Mouse (Mus musculus) forebrain, embryonic 14.5 days (tissue): ENCODE measurements around the gene Apba1. TPM values are rescaled to one million over a fixed set of nuclear protein-coding genes. Genes with fewer than 3 reads are reported as not detected.

Experiments used
- ATAC-seq: fragments of 200-750 bp; cut with Nextera tagmentation; 2 replicates; pipeline ENCODE4 v1.8.0; 2017; ENCODE audit warnings: mild to moderate bottlenecking, moderate library complexity
- DNase-seq: peaks from one replicate; pipeline ENCODE4 v3.0.0-alpha.2; 2015; ENCODE audit warnings: low spot score
- H3K27ac ChIP-seq: fragments of 300-500 bp; sonication (generic); 2 replicates; pipeline ENCODE4 v1.5.1; 2014; ENCODE audit warnings: low read depth, mild to moderate bottlenecking, control low read depth, low read length, moderate library complexity
- H3K27me3 ChIP-seq: fragments of 300-500 bp; sonication (generic); replicated peaks from 2 replicates; pipeline ENCODE4 v1.6.1; 2014; ENCODE audit warnings: low read length, control low read depth, mixed read lengths; ENCODE audit not compliant: control insufficient read depth, insufficient read depth
- H3K36me3 ChIP-seq: fragments of 300-500 bp; sonication (generic); 2 replicates; pipeline ENCODE4 v1.6.1; 2014; ENCODE audit warnings: low read length, control low read depth; ENCODE audit not compliant: control insufficient read depth, insufficient read depth
- H3K4me1 ChIP-seq: fragments of 300-500 bp; sonication (generic); 2 replicates; pipeline ENCODE4 v1.6.1; 2014; ENCODE audit warnings: antibody characterized with exemption, low read length, control low read depth; ENCODE audit not compliant: control insufficient read depth, insufficient read depth
- H3K4me2 ChIP-seq: fragments of 300-500 bp; sonication (generic); 2 replicates; pipeline ENCODE4 v1.6.1; 2014; ENCODE audit warnings: mild to moderate bottlenecking, control low read depth, low read length
- H3K4me3 ChIP-seq: fragments of 300-500 bp; sonication (generic); 2 replicates; pipeline ENCODE4 v1.5.1; 2014; ENCODE audit warnings: low read depth, low read length, control low read depth
- H3K9ac ChIP-seq: fragments of 300-500 bp; sonication (generic); 2 replicates; pipeline ENCODE4 v1.6.1; 2014; ENCODE audit warnings: mild to moderate bottlenecking, low read length, control low read depth, moderate library complexity
- H3K9me3 ChIP-seq: fragments of 300-500 bp; sonication (generic); replicated peaks from 2 replicates; pipeline ENCODE4 v1.6.1; 2016; ENCODE audit warnings: low read length, control low read depth, mixed read lengths; ENCODE audit not compliant: control insufficient read depth
- WGBS: fragments of 180-500 bp; shearing (Covaris S2); extraction: QIAGEN DNeasy Blood & Tissue Kit; methylation state at CpG from one replicate; pipeline ENCODE4 v1.1.7; 2014; 5-methylcytosine and 5-hydroxymethylcytosine counted together
- polyA plus RNA-seq: library from polyadenylated mRNA; unstranded; fragments of >200 nt; fragmentation: Nextera tagmentation; extraction: Ambion mirVana; gene quantifications from 2 replicates; pipeline ENCODE4 v1.2.1, GENCODE M21; 2014

Apba1 gene
- polyA plus RNA-seq, 1 experiment from 2014 or later: 5.1 TPM

DNA sequence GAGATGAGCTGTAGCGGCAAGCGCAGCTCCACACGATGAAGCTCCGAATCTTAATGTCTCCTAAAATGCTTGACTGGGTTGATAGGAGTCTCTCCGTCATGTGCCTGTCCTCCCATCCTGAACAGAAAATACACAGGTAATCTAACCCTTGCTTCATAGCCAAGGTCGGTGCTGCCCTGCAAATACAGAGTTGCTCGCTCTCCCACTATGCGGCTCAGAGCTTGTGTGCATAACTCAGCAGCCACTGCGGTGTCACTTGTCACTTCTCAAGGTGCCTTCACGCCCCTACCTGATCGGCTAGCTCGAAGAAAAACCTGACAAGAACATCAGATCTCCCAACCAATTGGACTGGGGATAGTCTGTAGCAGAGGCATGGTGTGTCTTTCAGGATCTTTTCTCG lies 58.1 kb downstream of the Apba1 start:
- Histone ChIP-seq H3K9ac (no peak overlapping the region), H3K27me3 (no peaks in the 10 kb centered on the region), H3K4me2 (no peak overlapping the region), H3K4me1 (no peaks in the 10 kb centered on the region), H3K27ac (no peak overlapping the region), H3K9me3 (no peaks in the 10 kb centered on the region), H3K36me3 (no peaks in the 10 kb centered on the region), H3K4me3 (no peak overlapping the region)
- WGBS: 83% methylated on average over 13 of the region's 13 CpGs
- DNase-seq (no peak), ATAC-seq (no peak)

DNA sequence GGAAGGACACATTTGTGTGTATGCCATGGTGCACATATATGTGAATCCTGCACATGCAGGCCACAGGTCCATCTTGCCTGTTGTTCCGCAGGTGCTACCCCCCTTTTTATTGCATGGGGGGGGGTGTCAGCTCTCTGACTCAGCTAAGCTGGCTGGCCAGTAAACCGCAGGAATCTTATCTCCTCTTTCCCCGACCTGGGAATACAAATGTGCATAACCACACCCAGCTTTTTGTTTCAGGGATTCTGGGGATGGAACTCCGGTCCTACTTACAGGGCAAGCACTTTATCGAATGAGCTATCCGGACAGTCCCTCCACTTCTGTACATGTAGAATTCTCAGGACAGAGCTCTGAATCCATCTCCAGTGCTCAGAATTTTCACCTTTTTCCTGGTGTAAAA lies 58.5 kb downstream of the Apba1 start:
- H3K9ac ChIP-seq: no peak overlapping the region
- H3K9me3 ChIP-seq: no peaks in the 10 kb centered on the region
- WGBS: 81% methylated on average over 6 of the region's 6 CpGs
- DNase-seq: no peak
- no peak for ATAC-seq
- no peaks in the 10 kb centered on the region for H3K36me3 ChIP-seq
- H3K4me1 ChIP-seq: no peaks in the 10 kb centered on the region
- H3K4me3 ChIP-seq: no peak overlapping the region
- H3K27me3 ChIP-seq: no peaks in the 10 kb centered on the region
- no peak overlapping the region for H3K27ac ChIP-seq
- H3K4me2 ChIP-seq: no peak overlapping the region

DNA sequence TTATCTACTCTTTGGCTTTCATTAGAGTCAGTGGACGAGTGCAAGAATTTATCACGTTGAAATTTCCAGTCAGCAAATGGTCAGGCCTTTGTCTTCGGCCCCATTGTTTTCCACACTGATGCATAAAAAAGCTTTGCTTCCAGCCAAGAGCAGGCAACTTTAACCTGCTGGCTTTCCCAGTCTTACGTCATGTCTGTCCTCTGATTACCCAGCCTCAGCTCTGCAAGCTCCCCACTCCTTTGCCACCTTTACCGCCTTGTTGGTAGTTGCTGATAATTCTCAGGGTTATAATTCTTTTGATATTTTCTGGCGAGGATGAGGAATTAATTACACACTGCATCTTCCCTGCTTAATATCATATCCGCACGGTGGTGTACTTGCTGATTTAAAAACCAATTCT lies 61.2 kb downstream of the Apba1 start:
- H3K27ac ChIP-seq: no peak overlapping the region
- DNase-seq (no peak), ATAC-seq (no peak)
- H3K9ac ChIP-seq: no peak overlapping the region
- H3K9me3 ChIP-seq: no peaks in the 10 kb centered on the region
- H3K4me2 ChIP-seq: no peak overlapping the region
- H3K4me3 ChIP-seq: no peak overlapping the region
- no peaks in the 10 kb centered on the region for H3K4me1 ChIP-seq
- no peaks in the 10 kb centered on the region for H3K27me3 ChIP-seq
- WGBS: 63% methylated on average over 8 of the region's 8 CpGs
- no peaks in the 10 kb centered on the region for H3K36me3 ChIP-seq

DNA sequence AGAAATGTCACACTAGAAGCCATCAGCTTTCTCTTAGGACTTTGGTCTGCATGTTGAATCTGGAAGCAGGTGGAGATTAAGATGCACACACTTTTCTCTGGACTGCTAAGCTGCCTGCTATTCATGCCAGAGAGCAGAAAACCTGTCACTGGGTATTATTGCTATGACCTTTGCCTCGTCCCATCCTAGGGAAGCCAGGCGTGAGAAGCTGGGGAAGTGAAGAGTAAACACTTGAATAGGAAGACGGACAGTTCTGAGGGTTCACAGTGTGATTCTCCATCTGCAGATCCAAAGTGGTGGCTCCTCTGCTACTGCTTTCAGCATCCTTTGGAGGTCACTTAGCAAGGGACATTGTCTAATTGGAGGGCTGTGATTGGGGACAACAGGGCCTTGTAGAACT lies 63.8 kb downstream of the Apba1 start:
- ATAC-seq: no peak
- Histone ChIP-seq H3K27me3 (no peaks in the 10 kb centered on the region), H3K4me3 (no peak overlapping the region), H3K9ac (no peak overlapping the region), H3K4me2 (no peak overlapping the region), H3K36me3 (no peaks in the 10 kb centered on the region), H3K4me1 (no peaks in the 10 kb centered on the region), H3K9me3 (no peaks in the 10 kb centered on the region), H3K27ac (no peak overlapping the region)
- no peak for DNase-seq
- 67% methylated on average over 3 of the region's 3 CpGs for WGBS

DNA sequence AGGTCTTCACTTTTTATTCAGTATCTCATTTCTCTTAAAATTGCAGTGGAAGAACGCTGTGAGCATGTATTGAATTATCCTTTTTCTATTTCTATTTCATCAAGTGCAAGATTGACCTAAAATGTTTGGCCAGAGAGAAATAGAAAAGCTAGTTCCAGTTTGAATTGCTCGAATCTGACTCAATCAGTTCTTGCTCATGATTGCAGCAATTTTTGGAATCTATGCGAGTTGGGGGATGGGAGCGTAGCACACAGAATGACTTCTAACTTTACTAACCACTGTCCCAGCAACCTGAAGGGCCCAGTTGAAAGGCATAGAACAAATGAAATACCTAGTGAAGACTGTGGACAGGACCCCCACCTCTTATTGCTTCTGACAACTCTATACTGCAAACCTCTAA lies 64.8 kb downstream of the Apba1 start:
- no peaks in the 10 kb centered on the region for H3K27me3 ChIP-seq
- H3K4me3 ChIP-seq: no peak overlapping the region
- H3K9me3 ChIP-seq: no peaks in the 10 kb centered on the region
- no peaks in the 10 kb centered on the region for H3K4me1 ChIP-seq
- H3K9ac ChIP-seq: no peak overlapping the region
- 94% methylated on average over 4 of the region's 4 CpGs for WGBS
- no peak for DNase-seq
- ATAC-seq: no peak
- no peak overlapping the region for H3K4me2 ChIP-seq
- H3K27ac ChIP-seq: no peak overlapping the region
- no peaks in the 10 kb centered on the region for H3K36me3 ChIP-seq

DNA sequence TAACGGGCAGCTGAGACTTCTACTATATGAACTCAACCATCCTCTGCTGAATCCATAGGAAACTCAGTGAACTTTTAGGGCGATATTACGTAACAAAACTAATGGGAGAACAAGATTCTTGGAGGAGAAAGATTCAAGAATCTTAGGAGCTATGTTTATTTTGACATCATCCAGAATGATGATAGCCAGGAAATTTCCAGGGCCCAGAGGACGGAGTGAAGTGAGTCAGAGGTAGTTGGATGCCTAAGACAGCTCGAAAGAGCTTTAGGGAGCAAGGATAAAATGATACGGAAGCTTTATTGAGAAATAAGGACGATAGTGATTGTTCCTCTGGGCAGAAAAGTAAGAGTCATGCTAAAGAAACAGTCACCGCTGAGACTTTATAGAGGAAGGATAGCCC lies 67.6 kb downstream of the Apba1 start:
- no peak for ATAC-seq
- Histone ChIP-seq H3K9me3 (no peaks in the 10 kb centered on the region), H3K4me3 (no peak overlapping the region), H3K4me1 (no peaks in the 10 kb centered on the region), H3K27ac (no peak overlapping the region), H3K27me3 (no peaks in the 10 kb centered on the region), H3K36me3 (no peaks in the 10 kb centered on the region), H3K9ac (no peak overlapping the region), H3K4me2 (no peak overlapping the region)
- 95% methylated on average over 8 of the region's 8 CpGs for WGBS
- no peak for DNase-seq

DNA sequence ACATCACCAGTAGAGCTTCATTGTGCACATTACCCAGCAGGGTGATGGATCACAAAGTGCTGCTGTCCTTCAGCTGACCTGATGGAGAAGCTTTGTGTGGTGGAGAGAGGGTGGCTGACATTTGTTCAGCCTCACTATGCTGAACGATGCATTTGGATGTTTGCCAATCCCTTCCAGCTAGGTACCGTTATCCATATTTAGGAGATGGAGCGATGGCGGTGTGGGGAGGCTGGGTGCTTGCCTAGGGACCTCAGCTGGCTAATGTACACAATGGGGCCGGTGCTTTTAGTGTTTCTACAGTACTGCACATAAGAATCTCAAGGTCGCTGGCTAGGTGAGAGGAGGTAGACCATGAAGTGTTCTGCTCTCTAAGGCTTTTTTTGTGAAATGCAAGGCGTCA lies 72.1 kb downstream of the Apba1 start:
- WGBS: 54% methylated on average over 7 of the region's 7 CpGs
- Histone ChIP-seq H3K36me3 (no peaks in the 10 kb centered on the region), H3K4me3 (no peak overlapping the region), H3K27ac (no peak overlapping the region), H3K4me1 (peaks cover 4% of the 10 kb centered on the region; the same call in 1 of the 2 replicates), H3K9ac (no peak overlapping the region), H3K27me3 (no peaks in the 10 kb centered on the region), H3K4me2 (no peak overlapping the region), H3K9me3 (no peaks in the 10 kb centered on the region)
- ATAC-seq (no peak), DNase-seq (peak; percentile 38)

DNA sequence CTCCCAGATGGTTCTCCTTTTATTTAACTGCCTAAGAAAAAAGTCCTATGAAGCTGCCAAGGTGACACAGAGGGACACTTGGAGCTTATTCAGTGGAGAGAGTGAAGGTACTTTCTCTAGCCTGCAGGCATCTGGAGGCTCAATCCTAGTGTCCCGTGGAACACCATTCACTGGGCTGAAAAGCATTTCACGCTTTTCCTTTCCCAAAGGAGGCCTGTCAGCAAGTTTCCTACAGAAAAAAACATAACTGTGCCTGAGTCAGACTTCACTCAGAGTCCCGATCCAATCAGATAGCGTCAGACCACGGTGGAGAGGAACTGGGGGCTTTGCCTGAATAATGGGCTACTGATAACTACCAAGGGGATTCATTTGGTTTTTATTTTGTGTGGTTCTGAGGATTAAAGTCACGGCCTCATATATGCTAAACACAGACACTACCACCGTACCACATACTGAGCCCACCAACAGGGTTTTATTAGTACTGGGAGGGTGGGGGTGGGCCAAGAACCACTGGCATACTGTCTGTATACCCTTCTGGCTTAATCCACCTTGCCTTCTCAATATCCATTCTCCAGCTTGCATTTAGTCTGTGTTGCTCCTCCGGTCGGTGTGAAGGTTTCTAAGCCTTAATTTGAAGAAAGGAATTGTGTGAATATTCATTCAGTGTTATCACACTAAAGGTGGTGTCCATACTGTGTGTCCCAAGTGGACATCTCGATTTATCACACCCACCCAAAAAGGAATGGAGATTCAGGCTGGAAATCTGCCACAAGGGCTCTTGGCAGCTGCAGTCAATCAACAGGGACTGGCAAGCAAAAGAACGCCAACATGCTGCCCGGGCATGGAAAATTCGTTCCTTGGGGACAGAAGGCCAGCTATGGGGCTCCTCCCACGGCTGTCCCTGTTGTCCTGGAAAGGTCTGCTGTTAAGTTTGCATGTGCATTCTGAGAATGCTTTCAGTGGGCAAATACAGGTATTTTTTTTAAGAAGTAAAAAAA lies 75.3 kb downstream of the Apba1 start:
- ATAC-seq (peak; percentile 49), DNase-seq (peak; percentile 59)
- no peak overlapping the region for H3K4me2 ChIP-seq
- no peaks in the 10 kb centered on the region for H3K27me3 ChIP-seq
- H3K4me1 ChIP-seq: peaks cover 4% of the 10 kb centered on the region; the same call in 1 of the 2 replicates
- peak overlapping the region; percentile 64 for H3K27ac ChIP-seq
- 47% methylated on average over 14 of the region's 14 CpGs for WGBS
- no peaks in the 10 kb centered on the region for H3K36me3 ChIP-seq
- H3K9ac ChIP-seq: no peak overlapping the region
- H3K4me3 ChIP-seq: no peak overlapping the region
- H3K9me3 ChIP-seq: no peaks in the 10 kb centered on the region

DNA sequence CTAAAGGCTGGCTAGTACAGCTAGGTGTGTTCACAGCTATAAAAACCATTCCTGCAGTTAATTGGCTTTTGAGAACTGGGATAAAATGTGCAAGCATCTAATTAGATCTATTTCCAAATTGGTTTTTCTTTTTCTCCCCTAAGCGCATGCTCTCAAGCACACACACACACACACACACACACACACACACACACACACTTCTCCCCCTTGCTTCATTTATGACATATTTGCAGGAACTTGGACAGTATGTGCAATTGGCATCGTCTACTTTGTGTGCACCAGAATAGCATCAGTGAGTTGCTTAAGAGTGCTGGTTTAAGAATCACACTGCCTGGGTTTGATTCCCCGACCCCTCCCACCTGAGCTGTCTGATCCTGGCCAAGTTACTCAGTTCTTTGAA lies 76.0 kb downstream of the Apba1 start:
- 70% methylated on average over 3 of the region's 3 CpGs for WGBS
- H3K4me1 ChIP-seq: peaks cover 4% of the 10 kb centered on the region; the same call in 1 of the 2 replicates
- 0 out of 2 replicates have a peak overlapping the region, but pooled peaks have one; percentile 64 for H3K27ac ChIP-seq
- H3K4me2 ChIP-seq: no peak overlapping the region
- ATAC-seq (peak; percentile 58; the same call in 1 of the 2 replicates), DNase-seq (peak; percentile 55)
- no peaks in the 10 kb centered on the region for H3K27me3 ChIP-seq
- H3K9ac ChIP-seq: no peak overlapping the region
- H3K36me3 ChIP-seq: no peaks in the 10 kb centered on the region
- no peak overlapping the region for H3K4me3 ChIP-seq
- no peaks in the 10 kb centered on the region for H3K9me3 ChIP-seq
